Mouse (Mus musculus) spleen, adult 2 months (tissue): ENCODE data around the gene Plekha6.

ENCODE experiments used
- CTCF ChIP-seq: fragments of 200-500 bp; IDR thresholded peaks from 2 replicates; pipeline ENCODE4 v1.5.1; 2011; ENCODE audit warnings: mild to moderate bottlenecking, inconsistent platforms; ENCODE audit not compliant: insufficient read depth, insufficient read length, insufficient replicate concordance; ENCODE audit errors: extremely low read depth
- POLR2A ChIP-seq: fragments of 200-500 bp; IDR thresholded peaks from 2 replicates; pipeline ENCODE4 v1.6.1; 2011; ENCODE audit warnings: low read depth, low read length, inconsistent platforms

GRCm38 (mm10) chr1:133131561-133131905, 32.5 kb upstream of the Plekha6 start:
- no peak for TF ChIP-seq POLR2A
- TF ChIP-seq CTCF = no peak
